Mouse (Mus musculus) bone marrow, adult 2 months (tissue): ENCODE measurements at regions not wholly inside any gene's neighbourhood (a gene's known extent, or its start where the extent isn't known, plus 50 kb on each side); places are given as distances from the start of the nearest gene placed in this dataset.

Experiments used
- CTCF ChIP-seq: fragments of 200-500 bp; IDR thresholded peaks from 2 replicates; pipeline ENCODE4 v1.5.1; 2011; ENCODE audit warnings: low read length, control low read depth; ENCODE audit not compliant: control insufficient read depth, insufficient read depth
- POLR2A ChIP-seq: fragments of 200-500 bp; IDR thresholded peaks from 2 replicates; pipeline ENCODE4 v1.6.1; 2011; ENCODE audit warnings: low read depth, mild to moderate bottlenecking, control low read depth, low read length, borderline replicate concordance; ENCODE audit not compliant: control insufficient read depth

- TF ChIP-seq POLR2A (no peak), CTCF (no peak)
Measured at GRCm38 (mm10) chr1:57041578-57041977, 63.1 kb upstream of the Satb2 start.
